Mouse (Mus musculus) heart, embryonic 12.5 days (tissue): Measurements from ENCODE around the gene Olfr555. TPM values are rescaled to one million over a fixed set of nuclear protein-coding genes. Genes with fewer than 3 reads are reported as not detected.

Experiments
- ATAC-seq: fragments of 200-750 bp; cut with Nextera tagmentation; 2 replicates; pipeline ENCODE4 v1.8.0; 2017; ENCODE audit warnings: moderate TSS enrichment, moderate library complexity; ENCODE audit not compliant: insufficient number of reproducible peaks, low FRiP score
- H3K27ac ChIP-seq: fragments of 300-500 bp; sonication (generic); 2 replicates; pipeline ENCODE4 v1.5.1; 2016; ENCODE audit warnings: mild to moderate bottlenecking, moderate library complexity; ENCODE audit not compliant: poor library complexity, severe bottlenecking
- H3K27me3 ChIP-seq: fragments of 300-500 bp; sonication (generic); replicated peaks from 2 replicates; pipeline ENCODE4 v1.6.1; 2016; ENCODE audit warnings: mild to moderate bottlenecking, moderate library complexity
- H3K36me3 ChIP-seq: fragments of 300-500 bp; sonication (generic); 2 replicates; pipeline ENCODE4 v1.6.1; 2016; ENCODE audit warnings: mild to moderate bottlenecking, moderate library complexity
- H3K4me1 ChIP-seq: fragments of 300-500 bp; sonication (generic); replicated peaks from 2 replicates; pipeline ENCODE4 v1.6.1; 2016; ENCODE audit warnings: mild to moderate bottlenecking
- H3K4me2 ChIP-seq: fragments of 300-500 bp; sonication (generic); 2 replicates; pipeline ENCODE4 v1.6.1; 2016; ENCODE audit warnings: mild to moderate bottlenecking, moderate library complexity
- H3K4me3 ChIP-seq: fragments of 300-500 bp; sonication (generic); 2 replicates; pipeline ENCODE4 v1.5.1; 2016; ENCODE audit warnings: mild to moderate bottlenecking
- H3K9ac ChIP-seq: fragments of 300-500 bp; sonication (generic); 2 replicates; pipeline ENCODE4 v1.6.1; 2016; ENCODE audit warnings: mild to moderate bottlenecking, moderate library complexity
- H3K9me3 ChIP-seq: fragments of 300-500 bp; sonication (generic); replicated peaks from 2 replicates; pipeline ENCODE4 v1.6.1; 2016; ENCODE audit warnings: mild to moderate bottlenecking, moderate library complexity
- WGBS: fragments of 180-500 bp; shearing (Covaris S2); methylation state at CpG from one replicate; pipeline ENCODE4 v1.1.7; 2016; 5-methylcytosine and 5-hydroxymethylcytosine counted together
- polyA plus RNA-seq: library from polyadenylated mRNA; unstranded; fragments of >200 nt; fragmentation: Nextera tagmentation; extraction: Ambion mirVana; gene quantifications from 2 replicates; pipeline ENCODE4 v1.2.1, GENCODE M21; 2016

Gene Olfr555
- polyA plus RNA-seq, 1 experiment from 2014 or later: not detected

- Histone ChIP-seq H3K27me3 (no peaks in the 10 kb centered on the region), H3K36me3 (no peaks in the 10 kb centered on the region), H3K9ac (no peak within 1 kb of the TSS), H3K4me2 (no peak within 1 kb of the TSS), H3K27ac (no peak within 1 kb of the TSS), H3K4me3 (no peak within 1 kb of the TSS), H3K9me3 (no peaks in the 10 kb centered on the region), H3K4me1 (no peaks in the 10 kb centered on the region)
- WGBS: 65% methylated on average over 5 of the region's 5 CpGs
- ATAC-seq: no peak
Measured at GRCm38 (mm10) chr7:102695358-102696125, 36.9 kb downstream of the Olfr555 start, which contains the start of gene Olfr557. TSS of gene Olfr557 (plus strand) at chr7:102695910.

DNA sequence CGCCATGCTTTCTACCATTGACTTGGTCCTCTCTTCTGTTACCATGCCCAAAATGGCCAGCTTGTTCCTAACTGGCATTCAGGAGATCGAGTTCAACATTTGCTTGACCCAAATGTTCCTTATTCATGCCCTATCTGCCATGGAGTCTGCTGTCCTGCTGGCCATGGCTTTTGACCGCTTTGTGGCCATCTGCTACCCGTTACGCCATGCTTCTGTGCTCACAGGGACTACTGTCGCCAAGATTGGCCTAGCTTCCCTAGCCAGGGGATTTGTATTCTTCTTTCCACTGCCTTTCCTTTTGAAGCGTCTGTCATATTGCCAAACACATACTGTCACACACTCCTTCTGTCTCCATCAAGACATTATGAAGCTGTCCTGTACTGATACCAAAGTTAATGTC lies 39.8 kb downstream of the Olfr555 start:
- Histone ChIP-seq H3K4me3 (no peak overlapping the region), H3K27me3 (no peaks in the 10 kb centered on the region), H3K36me3 (no peaks in the 10 kb centered on the region), H3K4me1 (no peaks in the 10 kb centered on the region), H3K4me2 (no peak overlapping the region), H3K9ac (no peak overlapping the region), H3K27ac (no peak overlapping the region), H3K9me3 (no peaks in the 10 kb centered on the region)
- 79% methylated on average over 7 of the region's 7 CpGs for WGBS
- no peak for ATAC-seq

- H3K9ac ChIP-seq: no peak within 1 kb of the TSS
- no peak for ATAC-seq
- no peaks in the 10 kb centered on the region for H3K27me3 ChIP-seq
- no peak within 1 kb of the TSS for H3K4me3 ChIP-seq
- no peaks in the 10 kb centered on the region for H3K9me3 ChIP-seq
- no peaks in the 10 kb centered on the region for H3K36me3 ChIP-seq
- H3K4me2 ChIP-seq: no peak within 1 kb of the TSS
- H3K4me1 ChIP-seq: no peaks in the 10 kb centered on the region
- H3K27ac ChIP-seq: no peak within 1 kb of the TSS
Measured at GRCm38 (mm10) chr7:102701915-102702314, 43.3 kb downstream of the Olfr555 start, which contains the start of gene Olfr558. TSS of gene Olfr558 (plus strand) at chr7:102702215.

Other genes with a start within 250 kb of the Olfr555 start
- gene Rrm1, start 217.1 kb upstream of the Olfr555 start, polyA plus RNA-seq: 134 and 145 TPM in 2 replicates
- gene Olfr543, start 177.1 kb upstream of the Olfr555 start, polyA plus RNA-seq: 0.15 TPM in 1 of 2 replicates, not detected in the other
- gene Olfr544, start 170.5 kb upstream of the Olfr555 start, polyA plus RNA-seq: 0.06 and 0.08 TPM in 2 replicates
- not detected in 2 replicates for gene Olfr545, start 159.2 kb upstream of the Olfr555 start, polyA plus RNA-seq
- gene Olfr547, start 124.1 kb upstream of the Olfr555 start, polyA plus RNA-seq: not detected in 2 replicates
- gene Olfr548-ps1, start 117.9 kb upstream of the Olfr555 start, polyA plus RNA-seq: not detected in 2 replicates
- gene Olfr549, start 109.0 kb upstream of the Olfr555 start, polyA plus RNA-seq: not detected in 2 replicates
- 0.46 and 0.49 TPM in 2 replicates for gene Trim21, start 93.3 kb upstream of the Olfr555 start, polyA plus RNA-seq
- not detected in 2 replicates for gene Olfr550, start 87.4 kb upstream of the Olfr555 start, polyA plus RNA-seq
- gene Olfr551, start 66.9 kb upstream of the Olfr555 start, polyA plus RNA-seq: not detected in 2 replicates
- gene Olfr552, start 61.1 kb upstream of the Olfr555 start, polyA plus RNA-seq: not detected in 2 replicates
- not detected in 2 replicates for gene Olfr553, start 40.6 kb upstream of the Olfr555 start, polyA plus RNA-seq
- not detected in 2 replicates for gene Olfr554, start 20.4 kb upstream of the Olfr555 start, polyA plus RNA-seq
- gene Olfr556, start 6.1 kb downstream of the Olfr555 start, polyA plus RNA-seq: not detected in 2 replicates
- gene Trim68, start 28.5 kb downstream of the Olfr555 start, polyA plus RNA-seq: 14.1 and 14.7 TPM in 2 replicates
- not detected in 2 replicates for gene Olfr557, start 37.1 kb downstream of the Olfr555 start, polyA plus RNA-seq
- gene Olfr558, start 43.4 kb downstream of the Olfr555 start, polyA plus RNA-seq: not detected in 2 replicates
- not detected in 2 replicates for gene Olfr33, start 60.2 kb downstream of the Olfr555 start, polyA plus RNA-seq
- gene Olfr559, start 68.7 kb downstream of the Olfr555 start, polyA plus RNA-seq: not detected in 2 replicates
- gene Olfr560, start 100.5 kb downstream of the Olfr555 start, polyA plus RNA-seq: not detected in 2 replicates
- gene Olfr78, start 100.6 kb downstream of the Olfr555 start, polyA plus RNA-seq: not detected in 2 replicates
- not detected in 2 replicates for gene Olfr561, start 112.4 kb downstream of the Olfr555 start, polyA plus RNA-seq
- gene Olfr564, start 144.7 kb downstream of the Olfr555 start, polyA plus RNA-seq: not detected in 2 replicates
- not detected in 2 replicates for gene Olfr566, start 199.9 kb downstream of the Olfr555 start, polyA plus RNA-seq
- gene Olfr568, start 218.3 kb downstream of the Olfr555 start, polyA plus RNA-seq: not detected in 2 replicates
- not detected in 2 replicates for gene Olfr569, start 232.1 kb downstream of the Olfr555 start, polyA plus RNA-seq
- gene Olfr570, start 235.8 kb downstream of the Olfr555 start, polyA plus RNA-seq: not detected in 2 replicates